Mouse (Mus musculus) intestine, embryonic 16.5 days (tissue): Measurements from ENCODE around the gene Carf. TPM values are rescaled to one million over a fixed set of nuclear protein-coding genes. Genes with fewer than 3 reads are reported as not detected.

ENCODE experiments used
- polyA plus RNA-seq: library from polyadenylated mRNA; unstranded; fragments of >200 nt; fragmentation: Nextera tagmentation; extraction: Ambion mirVana; gene quantifications from 2 replicates; pipeline ENCODE4 v1.2.1, GENCODE M21; 2015

Carf gene
- polyA plus RNA-seq, 1 experiment from 2014 or later: 3.5 TPM

Other genes starting within 250 kb of the Carf start
- 2.9 TPM in 2 replicates for gene Fam117b, start 185.2 kb upstream of the Carf start, polyA plus RNA-seq
- gene Ica1l, start 55.1 kb upstream of the Carf start, polyA plus RNA-seq: 0.64 and 0.80 TPM in 2 replicates
- 44.9 and 50.1 TPM in 2 replicates for gene Wdr12, start 398 bp downstream of the Carf start, polyA plus RNA-seq
- gene Nbeal1, start 82.4 kb downstream of the Carf start, polyA plus RNA-seq: 4.7 and 4.8 TPM in 2 replicates
- 16.2 and 18.6 TPM in 2 replicates for gene Cyp20a1, start 245.1 kb downstream of the Carf start, polyA plus RNA-seq